ENCODE assay signal across 22 mouse cellular contexts in the genomic region with DNA sequence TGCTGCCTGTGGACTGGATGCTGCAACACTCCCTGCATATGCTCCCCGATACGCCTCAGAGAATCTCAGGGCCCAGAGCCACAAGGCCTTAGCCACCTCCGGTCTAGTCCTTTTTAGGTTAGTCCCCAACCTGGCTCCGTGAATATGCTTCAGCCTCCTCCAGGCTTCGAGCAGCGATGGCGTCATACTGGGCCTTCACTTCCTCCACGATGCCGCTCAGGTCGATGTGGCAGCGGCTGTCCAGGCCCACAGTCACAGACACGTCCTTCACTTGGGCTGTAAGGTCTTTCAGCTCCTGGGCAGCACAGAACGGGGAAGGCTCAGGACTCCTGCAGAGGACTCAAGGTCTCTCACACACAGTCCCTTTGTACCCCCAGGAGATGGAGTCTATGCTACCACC. TPM values are rescaled to one million over a fixed set of nuclear protein-coding genes. Genes with fewer than 3 reads are reported as not detected.
"Had no signal": no experiment of that assay in that cellular context is flagged by ENCODE, and none has a peak within 500 bp of the region (broad histone marks: within the 10 kb centered on the region; RNA-seq: fewer than 3 reads in every experiment).

No protein-coding gene starts in this region.

- H3K36me3 ChIP-seq: kidney, embryonic 15.5 days; limb, embryonic 13.5 days; liver, embryonic 12.5 days; liver, embryonic 15.5 days; lung, embryonic 15.5 days had no signal

- ATAC-seq: liver, embryonic 12.5 days had no signal

- H3K9me3 ChIP-seq: kidney, embryonic 15.5 days; limb, embryonic 13.5 days; liver, embryonic 12.5 days; liver, embryonic 15.5 days; lung, embryonic 15.5 days had no signal

- H3K4me2 ChIP-seq: kidney, embryonic 15.5 days; limb, embryonic 13.5 days; liver, embryonic 12.5 days; liver, embryonic 15.5 days; lung, embryonic 15.5 days had no signal

- H3K4me1 ChIP-seq: liver, embryonic 15.5 days; lung, embryonic 15.5 days had no signal

- DNase-seq: kidney, adult 11 months; kidney, adult 8-10 months; kidney, postnatal 10 days; kidney, postnatal 36 days; layer of hippocampus, postnatal 36 days; left cerebral cortex, postnatal 4 days; liver; lung, adult 18-20 months; lung, postnatal 10 days; lung, postnatal 36 days; midbrain, embryonic 14.5 days; right cerebral cortex, adult 18-20 months; thymus, adult 18-20 months; thymus, postnatal 36 days had no signal

- H3K27ac ChIP-seq: kidney, embryonic 15.5 days; limb, embryonic 13.5 days; liver, embryonic 12.5 days; liver, embryonic 15.5 days; lung, embryonic 15.5 days had no signal

- H3K9ac ChIP-seq: kidney, embryonic 15.5 days; limb, embryonic 13.5 days; liver, embryonic 12.5 days; liver, embryonic 15.5 days; lung, embryonic 15.5 days had no signal

- H3K27me3 ChIP-seq: kidney, embryonic 15.5 days; limb, embryonic 13.5 days; liver, embryonic 15.5 days; lung, embryonic 15.5 days had no signal

- H3K4me3 ChIP-seq: kidney, embryonic 15.5 days; limb, embryonic 13.5 days; liver, embryonic 12.5 days; liver, embryonic 15.5 days; lung, embryonic 15.5 days had no signal

RNA-seq across cellular contexts. Expression of gene Krt80, which starts 17.9 kb away (rescaled TPM):
- polyA plus RNA-seq: midbrain, embryonic 14.5 days; neural tube, embryonic 11.5 days had no signal

RNA-seq across cellular contexts. Expression of gene Krt7, which starts 58.8 kb away (rescaled TPM):
- total RNA-seq: layer of hippocampus, postnatal 10 days; layer of hippocampus, postnatal 36 days had no signal

RNA-seq across cellular contexts. Expression of gene 6030408B16Rik, which starts 59.0 kb away (rescaled TPM):
- total RNA-seq: layer of hippocampus, postnatal 10 days; midbrain, postnatal 0 days had no signal
